Mouse (Mus musculus) forebrain, embryonic 15.5 days (tissue): ENCODE measurements around the gene Olfr1314. TPM values are rescaled to one million over a fixed set of nuclear protein-coding genes. Genes with fewer than 3 reads are reported as not detected.

Experiments used
- ATAC-seq: fragments of 200-750 bp; cut with Nextera tagmentation; replicated peaks from 2 replicates; pipeline ENCODE4 v1.8.0; 2017; ENCODE audit warnings: mild to moderate bottlenecking, moderate TSS enrichment, moderate library complexity
- H3K27ac ChIP-seq: fragments of 300-500 bp; sonication (generic); replicated peaks from 2 replicates; pipeline ENCODE4 v1.5.1; 2015; ENCODE audit warnings: mild to moderate bottlenecking, inconsistent platforms
- H3K27me3 ChIP-seq: fragments of 300-500 bp; sonication (generic); 2 replicates; pipeline ENCODE4 v1.6.1; 2015; ENCODE audit warnings: inconsistent platforms
- H3K36me3 ChIP-seq: fragments of 300-500 bp; sonication (generic); 2 replicates; pipeline ENCODE4 v1.6.1; 2015; ENCODE audit warnings: mild to moderate bottlenecking, inconsistent platforms
- H3K4me1 ChIP-seq: fragments of 300-500 bp; sonication (generic); 2 replicates; pipeline ENCODE4 v1.6.1; 2015; ENCODE audit warnings: inconsistent platforms
- H3K4me2 ChIP-seq: fragments of 300-500 bp; sonication (generic); replicated peaks from 2 replicates; pipeline ENCODE4 v1.6.1; 2015; ENCODE audit warnings: mild to moderate bottlenecking, inconsistent platforms
- H3K4me3 ChIP-seq: fragments of 300-500 bp; sonication (generic); 2 replicates; pipeline ENCODE4 v1.5.1; 2015; ENCODE audit warnings: mild to moderate bottlenecking, inconsistent platforms
- H3K9ac ChIP-seq: fragments of 300-500 bp; sonication (generic); replicated peaks from 2 replicates; pipeline ENCODE4 v1.6.1; 2015; ENCODE audit warnings: mild to moderate bottlenecking, inconsistent platforms
- H3K9me3 ChIP-seq: fragments of 300-500 bp; sonication (generic); 2 replicates; pipeline ENCODE4 v1.6.1; 2016; ENCODE audit warnings: inconsistent platforms
- WGBS: fragments of 180-500 bp; shearing (Covaris S2); methylation state at CpG from one replicate; pipeline ENCODE4 v1.1.7; 2015; ENCODE audit warnings: mixed read lengths; 5-methylcytosine and 5-hydroxymethylcytosine counted together
- polyA plus RNA-seq: library from polyadenylated mRNA; unstranded; fragments of >200 nt; fragmentation: Nextera tagmentation; extraction: Ambion mirVana; gene quantifications from 2 replicates; pipeline ENCODE4 v1.2.1, GENCODE M21; 2015

Gene Olfr1314
- polyA plus RNA-seq = not detected in 2 replicates

DNA sequence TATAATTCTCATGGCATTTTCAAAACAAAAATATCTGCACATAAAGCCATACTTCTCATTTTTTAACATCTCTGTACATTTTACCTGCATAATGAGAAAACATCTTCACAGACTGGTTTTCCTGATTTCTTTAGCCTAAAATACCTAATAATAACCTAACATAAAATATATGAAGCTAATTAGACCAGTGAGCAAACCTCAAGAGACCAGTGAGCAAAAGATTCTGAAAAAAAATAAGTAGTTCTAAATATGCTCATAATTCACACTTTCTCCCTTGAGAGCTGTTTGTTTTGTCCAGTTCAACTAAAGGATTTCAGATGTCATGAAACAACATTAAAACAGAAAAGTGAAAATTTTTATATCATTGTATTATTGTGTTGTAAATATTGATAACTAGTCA, at the start of gene Olfr1314:
Gene Olfr1314 (minus strand): TSS at position 101 of the 400 bp plus-strand sequence.
- no peak within 1 kb of the TSS for H3K4me3 ChIP-seq
- no peak within 1 kb of the TSS for H3K27ac ChIP-seq
- no peaks in the 10 kb centered on the region for H3K27me3 ChIP-seq
- no peaks in the 10 kb centered on the region for H3K4me1 ChIP-seq
- H3K4me2 ChIP-seq = no peak within 1 kb of the TSS
- no peak for ATAC-seq
- H3K9me3 ChIP-seq = no peaks in the 10 kb centered on the region
- H3K9ac ChIP-seq = no peak within 1 kb of the TSS
- no peaks in the 10 kb centered on the region for H3K36me3 ChIP-seq

DNA sequence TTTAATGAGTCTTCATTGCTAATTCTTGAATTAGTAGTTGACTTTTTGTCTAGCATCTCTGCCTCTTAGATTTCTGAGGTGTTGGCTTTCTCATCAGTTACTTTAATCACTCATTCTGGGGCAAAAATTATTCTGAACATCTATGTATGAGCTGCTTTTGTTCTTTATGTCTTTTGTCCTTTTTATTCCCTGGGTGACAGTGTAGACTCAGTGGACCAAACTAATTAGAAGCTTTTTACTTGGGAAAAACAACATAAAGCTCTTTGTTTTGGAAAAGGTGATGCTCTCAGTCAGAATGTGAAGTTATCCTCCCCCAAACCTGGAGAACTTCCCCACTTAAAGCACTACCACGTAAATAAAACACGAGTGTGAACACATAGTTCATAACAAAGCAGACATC, 43.4 kb upstream of the Olfr1314 start, which contains the start of gene Olfr1317:
Gene Olfr1317 (plus strand): TSS at position 301 of the 400 bp plus-strand sequence.
- H3K9ac ChIP-seq = no peak within 1 kb of the TSS
- H3K36me3 ChIP-seq = no peaks in the 10 kb centered on the region
- no peak within 1 kb of the TSS for H3K4me2 ChIP-seq
- no peaks in the 10 kb centered on the region for H3K9me3 ChIP-seq
- no peak for ATAC-seq
- H3K4me3 ChIP-seq = no peak within 1 kb of the TSS
- H3K27ac ChIP-seq = no peak within 1 kb of the TSS
- no peaks in the 10 kb centered on the region for H3K27me3 ChIP-seq
- 73% methylated on average over 2 of the region's 2 CpGs for WGBS
- H3K4me1 ChIP-seq = no peaks in the 10 kb centered on the region

DNA sequence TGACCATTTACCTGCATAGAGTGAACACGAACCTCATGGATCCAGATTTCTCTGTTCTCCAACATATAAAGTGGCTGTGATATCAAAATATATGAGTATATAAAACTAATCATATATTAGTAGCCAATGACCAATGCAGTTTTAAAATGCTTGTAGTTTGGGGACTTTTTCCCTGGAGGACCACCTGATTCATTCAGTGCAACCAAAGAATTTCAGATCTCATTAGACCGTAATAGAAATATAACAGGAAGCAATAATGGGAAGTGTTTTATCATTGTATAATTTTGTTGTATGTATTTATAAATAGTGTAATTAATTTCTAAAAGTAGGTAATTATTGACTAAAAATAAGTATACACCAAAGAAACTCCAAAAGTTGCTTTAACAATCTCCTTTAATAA, 38.3 kb upstream of the Olfr1314 start, which contains the start of gene Olfr1316:
Gene Olfr1316 (minus strand): TSS at position 101 of the 400 bp plus-strand sequence.
- H3K4me3 ChIP-seq = no peak within 1 kb of the TSS
- ATAC-seq = no peak
- H3K4me2 ChIP-seq = no peak within 1 kb of the TSS
- no peaks in the 10 kb centered on the region for H3K36me3 ChIP-seq
- no peaks in the 10 kb centered on the region for H3K4me1 ChIP-seq
- H3K9ac ChIP-seq = no peak within 1 kb of the TSS
- H3K9me3 ChIP-seq = no peaks in the 10 kb centered on the region
- H3K27ac ChIP-seq = no peak within 1 kb of the TSS
- H3K27me3 ChIP-seq = no peaks in the 10 kb centered on the region
- WGBS = 88% methylated on average over 2 of the region's 2 CpGs

DNA sequence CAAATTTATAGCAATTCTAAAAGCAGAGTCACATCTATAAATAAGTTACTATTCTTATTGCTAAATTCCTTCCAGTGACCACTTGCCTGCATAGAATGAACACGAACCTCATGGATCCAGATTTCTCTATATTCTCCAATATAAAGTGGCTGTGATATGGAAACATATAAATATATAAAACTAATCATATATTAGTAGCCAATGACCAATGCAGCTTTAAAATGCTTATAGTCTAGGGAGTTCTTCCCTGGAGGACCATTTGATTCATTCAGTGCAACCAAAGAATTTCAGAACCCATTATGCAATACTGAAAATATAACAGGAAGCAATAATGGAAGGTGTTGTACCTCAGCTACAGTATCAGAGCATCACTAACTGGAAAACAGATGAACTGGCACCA, 18.8 kb upstream of the Olfr1314 start, which contains the start of gene Olfr1315-ps1:
Gene Olfr1315-ps1 (minus strand): TSS at position 101 of the 400 bp plus-strand sequence.
- WGBS = 82% methylated on average over 1 of the region's 1 CpGs
- Histone ChIP-seq H3K9ac (no peak within 1 kb of the TSS), H3K4me3 (no peak within 1 kb of the TSS), H3K36me3 (no peaks in the 10 kb centered on the region), H3K27me3 (no peaks in the 10 kb centered on the region), H3K4me2 (no peak within 1 kb of the TSS), H3K27ac (no peak within 1 kb of the TSS), H3K4me1 (no peaks in the 10 kb centered on the region), H3K9me3 (no peaks in the 10 kb centered on the region)
- no peak for ATAC-seq

DNA sequence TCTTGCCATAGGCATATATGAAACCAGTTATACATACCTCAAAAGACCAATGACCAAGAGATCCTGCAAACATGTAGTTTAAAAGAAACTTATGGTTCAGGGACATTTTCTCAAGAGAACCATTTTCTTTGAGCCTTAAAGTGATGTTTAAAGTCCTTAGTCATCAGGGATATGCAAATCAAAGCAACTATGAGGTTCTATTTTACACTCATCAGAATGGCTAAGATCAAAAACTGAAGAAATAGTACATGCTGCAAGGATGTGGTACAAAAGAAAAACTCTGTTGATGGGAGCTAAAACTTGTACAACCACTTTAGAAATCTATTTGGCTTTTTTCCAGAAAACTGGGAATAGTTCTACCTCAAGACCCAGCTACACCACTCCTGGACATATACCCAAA, 18.8 kb downstream of the Olfr1314 start, which contains the start of gene Olfr1313:
Gene Olfr1313 (minus strand): TSS at position 101 of the 400 bp plus-strand sequence.
- Histone ChIP-seq H3K4me1 (no peaks in the 10 kb centered on the region), H3K36me3 (no peaks in the 10 kb centered on the region), H3K9me3 (no peaks in the 10 kb centered on the region), H3K4me2 (no peak within 1 kb of the TSS), H3K4me3 (no peak within 1 kb of the TSS), H3K27ac (no peak within 1 kb of the TSS), H3K27me3 (no peaks in the 10 kb centered on the region), H3K9ac (no peak within 1 kb of the TSS)
- no peak for ATAC-seq

DNA sequence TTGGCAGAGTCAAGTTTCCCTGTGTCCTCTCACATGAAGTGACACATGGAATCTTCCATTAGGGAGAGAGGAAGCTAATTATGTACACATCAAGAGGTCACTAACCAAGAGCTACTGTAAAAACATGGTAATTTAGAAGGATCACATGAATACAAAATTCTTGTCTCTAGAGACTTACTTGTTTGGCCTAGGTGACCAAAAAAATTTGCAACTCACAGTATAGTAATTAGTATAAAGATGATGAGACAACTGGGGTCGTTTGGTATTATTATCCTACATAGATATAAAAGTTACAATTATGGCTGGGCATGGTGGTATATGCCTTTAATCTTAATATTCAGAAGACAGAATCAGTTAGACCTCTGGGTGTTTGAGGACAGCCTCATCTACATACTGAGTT, 46.4 kb downstream of the Olfr1314 start, which contains the start of gene Olfr1312:
Gene Olfr1312 (minus strand): TSS at position 101 of the 400 bp plus-strand sequence.
- ATAC-seq = no peak
- Histone ChIP-seq H3K36me3 (no peaks in the 10 kb centered on the region), H3K9ac (no peak within 1 kb of the TSS), H3K4me1 (no peaks in the 10 kb centered on the region), H3K27ac (no peak within 1 kb of the TSS), H3K27me3 (no peaks in the 10 kb centered on the region), H3K4me3 (no peak within 1 kb of the TSS), H3K9me3 (no peaks in the 10 kb centered on the region), H3K4me2 (no peak within 1 kb of the TSS)
- 45% methylated on average over 1 of the region's 1 CpGs for WGBS

Other genes with a start within 250 kb of the Olfr1314 start
- not detected in 2 replicates for gene Olfr1305, start 219.6 kb downstream of the Olfr1314 start, polyA plus RNA-seq
- gene Olfr1306, start 180.5 kb downstream of the Olfr1314 start, polyA plus RNA-seq = not detected in 2 replicates
- not detected in 2 replicates for gene Olfr1307, start 147.3 kb downstream of the Olfr1314 start, polyA plus RNA-seq
- not detected in 2 replicates for gene Olfr1308, start 131.8 kb downstream of the Olfr1314 start, polyA plus RNA-seq
- not detected in 2 replicates for gene Olfr1309, start 106.5 kb downstream of the Olfr1314 start, polyA plus RNA-seq
- gene Olfr1310, start 84.1 kb downstream of the Olfr1314 start, polyA plus RNA-seq = not detected in 2 replicates
- gene Olfr1311, start 72.4 kb downstream of the Olfr1314 start, polyA plus RNA-seq = not detected in 2 replicates
- gene Olfr1312, start 46.5 kb downstream of the Olfr1314 start, polyA plus RNA-seq = not detected in 2 replicates
- not detected in 2 replicates for gene Olfr1313, start 18.9 kb downstream of the Olfr1314 start, polyA plus RNA-seq
- not detected in 2 replicates for gene Olfr1315-ps1, start 18.7 kb upstream of the Olfr1314 start, polyA plus RNA-seq
- gene Olfr1316, start 38.2 kb upstream of the Olfr1314 start, polyA plus RNA-seq = not detected in 2 replicates
- gene Olfr1317, start 43.5 kb upstream of the Olfr1314 start, polyA plus RNA-seq = 0.06 TPM in 1 of 2 replicates, not detected in the other
- gene Olfr1318, start 57.4 kb upstream of the Olfr1314 start, polyA plus RNA-seq = 0.09 TPM in 1 of 2 replicates, not detected in the other
- 13.4 and 15.2 TPM in 2 replicates for gene Lpcat4, start 142.7 kb upstream of the Olfr1314 start, polyA plus RNA-seq
- 0.04 TPM in 1 of 2 replicates, not detected in the other for gene Nutm1, start 162.5 kb upstream of the Olfr1314 start, polyA plus RNA-seq
- gene Nop10, start 165.1 kb upstream of the Olfr1314 start, polyA plus RNA-seq = 164 and 187 TPM in 2 replicates
- gene Slc12a6, start 169.0 kb upstream of the Olfr1314 start, polyA plus RNA-seq = 15.6 and 16.9 TPM in 2 replicates
- 0.06 TPM in 1 of 2 replicates, not detected in the other for gene Gm21985, start 169.5 kb upstream of the Olfr1314 start, polyA plus RNA-seq